Mouse (Mus musculus): ENCODE data around the gene Atp9a.

GRCm38 (mm10) chr2:168695027-168695403 lies 47.2 kb downstream of the Atp9a start:
- TF ChIP-seq POLR2A (IDR thresholded peaks at IDR 0.05; ENCODE audit: insufficient read length, low read depth) (no peak), MAX (IDR thresholded peaks at IDR 0.05; ENCODE audit: low read depth) (no peak), E2F4 (IDR thresholded peaks at IDR 0.05; ENCODE audit: insufficient read depth) (no peak), MYOD1 (IDR thresholded peaks at IDR 0.05; ENCODE audit: control insufficient read depth in 1 of 3, insufficient read length in 2 of 3, low read depth in 2 of 3) (no peak), CEBPB (IDR thresholded peaks at IDR 0.05; ENCODE audit: insufficient read depth, poor library complexity, severe bottlenecking) (no peak), USF1 (IDR thresholded peaks at IDR 0.05; ENCODE audit: low read depth) (no peak), TCF12 (IDR thresholded peaks at IDR 0.05; ENCODE audit: insufficient read depth, poor library complexity, severe bottlenecking) (no peak), POLR2AphosphoS2 (IDR thresholded peaks at IDR 0.05; ENCODE audit: insufficient read length, low read depth) (no peak), SRF (IDR thresholded peaks at IDR 0.05; ENCODE audit: control insufficient read depth, insufficient read length, low read depth) (no peak)

Measured in myocyte (in vitro differentiated cells).